Mouse (Mus musculus): Measurements from ENCODE around the gene Naa16.

Gene Naa16

DNA sequence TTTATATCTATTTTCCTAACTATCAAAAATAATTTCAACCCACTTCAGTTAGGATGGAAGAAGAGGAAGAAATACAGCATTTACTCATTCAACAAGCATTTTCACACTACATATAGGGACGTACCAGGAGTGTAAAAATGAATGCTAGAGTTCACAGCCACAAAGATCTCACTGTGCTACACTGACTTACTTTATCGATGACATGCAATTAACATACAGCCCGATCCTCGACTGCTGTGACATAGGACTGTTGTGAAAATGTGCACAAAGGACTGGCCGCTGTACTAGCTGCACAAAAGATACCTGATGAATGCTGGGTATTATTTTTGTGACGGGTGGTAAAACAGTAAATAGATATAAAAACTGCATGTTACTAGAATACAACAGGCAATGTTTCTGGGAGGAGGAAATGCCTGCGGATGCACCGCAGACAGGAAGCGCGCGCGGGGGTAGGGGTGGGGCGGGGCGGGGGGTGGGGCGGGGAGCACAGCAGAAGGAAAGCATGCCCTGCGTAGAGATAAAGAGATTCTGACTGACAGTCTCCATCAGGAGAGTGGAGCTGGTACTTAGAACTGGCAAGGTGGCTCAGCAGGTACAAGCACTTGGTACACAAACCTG is 59.5 kb downstream of the Naa16 start:
- DNase-seq (ENCODE audit: low read depth): peak; percentile 78

DNA sequence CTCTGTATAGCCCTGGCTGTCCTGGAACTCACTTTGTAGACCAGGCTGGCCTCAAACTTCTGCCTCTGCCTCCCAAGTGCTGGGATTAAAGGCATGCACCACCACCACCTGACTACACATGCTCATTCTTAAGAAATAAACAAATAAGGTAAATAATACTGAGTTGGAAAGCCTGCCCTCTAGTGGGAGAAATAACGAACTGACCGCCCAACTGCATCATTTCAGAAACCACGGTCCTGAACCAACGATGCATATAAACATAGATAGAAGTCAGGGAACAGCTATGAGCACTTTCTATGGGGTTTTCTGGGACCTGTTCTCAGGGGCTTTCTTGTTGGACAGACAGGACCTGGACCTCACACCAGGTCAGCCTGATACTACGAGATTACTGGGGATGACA is 63.5 kb downstream of the Naa16 start:
- peak; percentile 82 for DNase-seq (ENCODE audit: low read depth)

DNA sequence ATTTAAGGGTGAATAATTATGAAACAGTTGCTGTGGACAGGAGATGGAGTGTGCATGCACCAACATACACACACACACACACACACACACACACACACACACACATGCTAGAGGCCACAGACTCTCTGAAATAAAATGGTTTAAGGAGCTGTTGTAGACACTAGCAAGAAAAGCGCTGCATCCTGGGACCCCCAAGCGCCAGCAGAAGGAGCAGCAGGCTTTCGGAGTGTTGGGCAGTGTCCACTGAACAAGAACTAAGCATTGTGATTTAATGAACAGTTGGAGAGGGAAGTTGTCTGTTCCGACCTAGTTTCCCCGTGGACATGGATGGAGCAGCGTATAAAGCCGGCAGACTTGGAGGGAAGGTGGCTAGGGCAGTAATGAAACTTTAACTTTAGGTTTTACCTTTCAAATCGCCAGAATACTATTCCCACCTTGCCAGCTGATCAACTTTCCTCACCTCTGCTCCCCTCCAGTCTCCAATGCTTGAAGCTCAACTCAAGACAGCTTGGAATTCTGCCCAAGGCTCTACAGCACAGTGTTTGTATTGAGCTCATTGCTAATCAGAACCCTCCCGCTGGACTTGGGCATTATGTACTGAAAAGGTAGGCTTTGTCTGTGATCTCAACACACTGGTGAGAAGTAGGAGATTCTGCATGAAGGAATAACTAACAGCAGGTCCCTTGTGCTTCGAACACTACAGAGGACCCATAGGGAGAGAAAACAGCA is 66.3 kb downstream of the Naa16 start:
- DNase-seq (ENCODE audit: low read depth): no peak

DNA sequence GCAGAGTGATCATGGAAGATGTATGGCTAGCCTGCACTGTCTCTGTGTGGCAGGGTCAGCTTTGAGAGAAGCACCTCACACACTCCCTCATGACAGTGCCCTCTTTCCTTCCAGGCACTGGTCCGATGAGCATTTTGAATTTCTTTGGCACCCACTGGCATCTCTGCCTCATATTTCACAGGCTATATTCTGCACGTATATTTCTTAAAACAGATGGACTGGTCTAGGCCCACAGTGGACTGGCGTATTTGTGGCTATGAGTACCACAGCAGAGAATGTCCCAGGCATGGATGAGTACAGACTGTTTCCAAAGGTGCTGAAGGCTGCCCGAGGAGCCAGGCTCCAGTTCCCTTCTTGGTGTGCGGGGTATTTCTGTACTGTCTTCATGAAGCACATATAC is 68.7 kb downstream of the Naa16 start:
- DNase-seq (ENCODE audit: low read depth): no peak

GRCm38 (mm10) chr14:79321152-79321551 is 69.4 kb downstream of the Naa16 start:
- peak; percentile 73 for DNase-seq (ENCODE audit: low read depth)

GRCm38 (mm10) chr14:79317602-79318001 is 73.0 kb downstream of the Naa16 start:
- DNase-seq (ENCODE audit: low read depth): no peak

- peak; percentile 54 for DNase-seq (ENCODE audit: low read depth)
Measured at GRCm38 (mm10) chr14:79315877-79316276, 74.7 kb downstream of the Naa16 start.

DNA sequence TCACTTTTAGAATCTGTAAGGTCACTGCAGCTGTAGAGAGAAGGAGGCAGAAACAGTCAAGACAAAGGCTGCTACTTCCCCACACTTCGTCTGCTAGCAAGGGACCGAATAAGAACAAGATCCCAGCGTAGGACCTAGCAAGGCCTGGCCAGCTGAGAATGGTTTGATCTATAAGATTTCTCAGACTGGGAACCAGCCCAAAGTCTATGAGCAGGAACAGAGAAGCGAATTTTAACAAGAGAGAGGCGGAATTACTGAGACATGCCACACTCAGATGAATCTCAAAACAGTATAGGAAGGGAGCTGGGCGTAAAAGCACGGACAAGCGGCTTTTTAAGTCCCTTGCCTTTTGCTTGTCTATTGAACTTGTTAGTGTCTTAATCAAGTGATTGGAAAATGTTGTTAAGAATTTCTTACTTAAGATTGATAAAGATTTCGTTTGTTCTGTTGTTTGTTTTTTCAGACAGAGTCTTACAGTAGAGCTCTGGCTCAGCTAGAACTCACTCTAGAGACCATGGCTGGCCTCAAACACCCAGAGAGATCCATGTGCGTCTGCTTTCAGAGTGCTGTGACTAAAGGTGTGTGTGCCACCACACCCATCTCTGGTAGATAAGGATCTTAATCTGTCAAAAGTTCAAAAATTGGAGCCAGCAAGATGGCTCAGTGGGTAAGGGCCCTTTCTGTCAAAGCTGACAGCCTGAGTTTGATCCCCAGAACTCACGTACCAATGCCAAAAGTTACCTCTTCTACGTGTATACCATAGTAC is 76.2 kb downstream of the Naa16 start:
- peak; percentile 44 for DNase-seq (ENCODE audit: low read depth)

DNA sequence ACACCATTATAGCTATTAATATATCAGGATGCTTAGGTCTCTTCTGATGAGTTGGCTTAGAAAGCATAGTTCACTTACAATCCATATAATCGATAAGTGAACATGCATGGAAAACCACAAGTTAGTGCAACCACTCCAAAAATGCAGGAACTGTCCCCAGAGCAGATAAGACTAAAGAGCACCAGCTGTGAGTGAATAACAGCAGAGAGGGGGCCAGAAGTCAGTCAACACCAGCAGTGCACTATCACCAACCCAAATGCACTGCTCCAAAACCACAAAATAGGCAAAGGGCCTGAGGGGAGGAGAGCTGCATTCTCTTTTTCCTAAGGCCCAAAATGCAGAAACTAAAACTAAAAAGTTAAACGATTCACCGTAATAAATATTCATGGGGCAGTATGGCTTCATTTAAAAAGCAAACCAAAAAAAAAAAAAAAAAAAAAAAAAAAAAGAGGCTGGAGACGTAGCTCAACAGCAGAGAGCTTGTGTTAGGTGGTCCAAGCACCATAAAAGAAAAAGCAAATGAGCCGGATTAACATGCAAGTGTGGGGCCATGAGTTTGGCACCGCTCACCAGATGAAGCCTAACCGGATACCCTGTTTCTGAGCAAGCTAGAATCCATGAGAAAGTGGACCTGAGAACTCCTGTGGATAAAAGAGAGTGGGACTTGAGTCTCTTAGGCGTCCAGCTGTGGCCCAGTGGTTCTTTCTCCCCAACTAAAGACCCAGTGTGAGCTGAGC is 77.0 kb downstream of the Naa16 start:
- DNase-seq (ENCODE audit: low read depth): no peak

DNA sequence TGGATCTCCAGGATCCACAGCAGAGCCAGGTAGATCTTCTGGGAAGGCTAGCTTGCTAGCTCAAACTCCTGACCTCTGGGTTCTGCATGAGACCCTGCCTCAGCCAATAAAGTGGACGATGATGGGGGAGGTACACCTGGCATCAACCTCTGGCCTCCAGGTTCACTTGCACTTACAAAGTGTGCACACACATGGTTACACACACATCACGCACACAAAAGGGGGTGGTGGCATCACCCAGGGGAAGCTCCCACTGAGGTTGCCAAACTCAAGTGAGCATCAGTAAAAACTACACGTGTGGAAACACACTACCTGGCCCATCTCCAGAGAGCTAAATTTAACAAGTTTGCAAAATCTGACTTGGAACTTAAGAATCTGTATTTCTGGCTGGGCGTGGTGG is 77.9 kb downstream of the Naa16 start:
- no peak for DNase-seq (ENCODE audit: low read depth)

- no peak for DNase-seq (ENCODE audit: low read depth)
Measured at GRCm38 (mm10) chr14:79311918-79312454, 78.6 kb downstream of the Naa16 start.

- no peak for DNase-seq (ENCODE audit: low read depth)
Measured at GRCm38 (mm10) chr14:79309115-79309514, 81.5 kb downstream of the Naa16 start.

DNA sequence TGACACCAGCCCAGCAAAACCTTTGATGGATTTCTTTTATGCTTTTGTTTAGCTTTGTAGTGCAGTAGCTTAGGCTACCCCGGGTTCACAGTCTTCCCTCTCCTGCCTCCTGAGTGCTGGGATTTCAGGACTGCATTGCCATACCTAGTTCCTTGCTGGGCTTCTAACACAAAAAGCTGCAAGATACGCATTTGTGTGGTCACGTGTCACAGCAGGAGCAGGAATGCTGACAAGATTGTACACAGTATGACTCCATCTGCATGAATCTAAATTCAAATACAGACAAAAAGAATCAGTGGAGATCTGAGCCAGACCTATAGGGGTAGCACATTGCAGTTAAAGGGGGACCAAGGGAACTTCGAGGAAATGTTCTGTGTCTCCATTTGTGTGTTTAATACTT is 82.2 kb downstream of the Naa16 start:
- DNase-seq (ENCODE audit: low read depth): no peak

- no peak for DNase-seq (ENCODE audit: low read depth)
Measured at GRCm38 (mm10) chr14:79307908-79308307, 82.7 kb downstream of the Naa16 start.

- DNase-seq (ENCODE audit: low read depth): no peak
Measured at GRCm38 (mm10) chr14:79307138-79307537, 83.4 kb downstream of the Naa16 start.

DNA sequence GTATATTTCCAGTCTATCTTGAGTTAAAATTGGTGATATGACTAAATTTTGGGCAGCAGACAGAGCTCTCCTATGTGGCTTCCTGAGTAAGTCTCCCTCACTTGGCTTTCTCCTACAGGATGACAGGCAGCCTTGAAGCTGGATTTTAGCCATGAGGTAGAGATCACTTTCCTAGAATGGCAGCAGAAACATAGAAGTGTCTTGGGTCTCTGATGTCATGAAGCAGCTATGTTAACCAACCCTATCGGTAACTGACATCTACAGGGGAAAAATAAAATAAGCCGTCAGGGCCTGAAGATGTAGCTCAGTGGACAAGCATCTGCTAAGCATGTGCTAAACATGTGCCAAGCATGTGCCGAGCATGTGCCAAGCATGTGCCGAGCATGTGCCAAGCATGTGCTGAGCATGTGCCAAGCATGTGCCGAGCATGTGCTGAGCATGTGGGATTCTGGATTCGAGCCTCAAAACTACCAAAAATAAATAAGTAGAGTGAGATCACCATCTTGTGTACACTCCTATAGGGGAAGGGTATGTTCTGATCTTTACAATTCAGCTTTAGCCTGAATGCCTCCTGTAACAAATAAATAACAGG is 85.6 kb downstream of the Naa16 start:
- DNase-seq (ENCODE audit: low read depth): no peak

- no peak for DNase-seq (ENCODE audit: low read depth)
Measured at GRCm38 (mm10) chr14:79303150-79303549, 87.4 kb downstream of the Naa16 start.

DNA sequence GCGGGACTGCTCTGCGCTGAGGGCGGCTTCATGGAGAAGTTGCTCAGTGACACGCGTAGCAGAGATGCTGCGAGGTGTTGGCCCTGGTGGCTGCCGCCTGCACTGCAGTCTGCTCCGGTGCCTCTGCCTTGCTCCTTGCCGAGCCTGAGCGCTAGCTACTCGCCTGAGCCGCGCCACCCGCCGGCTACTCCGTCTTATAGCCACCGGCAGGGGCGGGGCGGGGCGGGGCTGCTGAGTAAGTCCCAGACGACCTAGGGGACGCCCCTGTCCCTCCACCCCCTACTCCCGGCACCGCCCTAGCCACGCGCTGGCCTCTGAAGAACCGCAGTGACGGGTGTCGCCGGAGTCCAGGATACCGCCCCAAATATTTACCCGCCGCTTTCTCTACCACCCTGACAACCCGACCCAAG is 89.1 kb downstream of the Naa16 start, which contains the start of gene Rgcc:
Rgcc (minus strand) TSS at position 180 of the 410 bp plus-strand sequence.
- peak; percentile 98 for DNase-seq (ENCODE audit: low read depth)

DNA sequence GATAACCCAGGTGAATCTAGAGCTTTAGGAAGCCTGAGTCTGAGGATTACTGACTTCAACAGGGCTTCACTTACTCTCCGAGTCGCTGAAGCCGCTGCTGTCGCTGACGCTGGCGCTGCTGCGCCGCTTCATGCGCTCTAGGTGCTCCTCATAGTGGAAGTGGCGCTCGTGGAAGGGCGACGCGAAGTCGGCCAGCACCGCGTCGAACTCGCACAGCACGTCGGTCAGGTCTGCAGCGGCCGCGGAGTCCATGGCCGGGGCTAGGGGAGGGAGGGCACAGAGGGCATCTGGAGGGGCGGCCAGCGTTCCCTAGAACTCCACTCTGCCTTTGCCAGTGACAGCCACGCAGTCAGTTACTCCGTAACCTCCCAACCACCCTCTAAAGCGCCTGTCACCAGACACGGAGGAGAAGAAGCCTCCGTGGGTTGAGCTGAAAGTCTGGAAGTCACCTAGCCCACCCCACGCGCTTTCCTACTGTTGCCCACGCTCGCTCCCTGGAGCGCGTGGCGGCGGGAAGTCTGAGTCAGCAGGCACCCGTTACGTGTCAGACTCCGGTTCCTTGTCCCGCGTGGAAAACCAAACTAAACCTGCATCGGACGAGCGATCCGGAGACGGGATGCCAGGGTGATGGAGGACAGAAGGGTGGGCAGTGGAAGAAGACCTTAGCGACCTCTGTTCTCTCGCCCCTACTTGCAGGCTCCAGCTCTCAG is 89.8 kb downstream of the Naa16 start:
- peak; percentile 74 for DNase-seq (ENCODE audit: low read depth)

DNA sequence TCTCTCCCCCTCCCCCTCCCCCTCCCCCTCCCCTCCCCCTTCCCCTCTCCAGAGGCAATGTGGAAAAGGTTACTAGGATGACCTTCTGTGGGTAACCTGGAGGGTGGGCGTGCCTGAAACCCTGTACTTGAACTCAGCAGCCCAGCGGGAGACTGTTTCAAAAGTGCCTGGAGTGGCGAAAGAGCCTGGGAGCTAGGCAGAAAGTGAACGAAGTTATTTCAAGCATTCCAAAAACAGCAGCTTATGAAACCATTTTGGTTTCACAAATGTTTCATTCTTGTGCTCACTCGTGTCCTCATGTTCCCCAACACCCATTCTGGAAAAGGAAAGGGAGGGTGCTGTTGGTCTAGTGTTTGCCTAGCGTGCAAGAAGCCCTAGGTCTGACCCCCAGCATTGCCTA is 90.8 kb downstream of the Naa16 start:
- DNase-seq (ENCODE audit: low read depth): peak; percentile 47

DNA sequence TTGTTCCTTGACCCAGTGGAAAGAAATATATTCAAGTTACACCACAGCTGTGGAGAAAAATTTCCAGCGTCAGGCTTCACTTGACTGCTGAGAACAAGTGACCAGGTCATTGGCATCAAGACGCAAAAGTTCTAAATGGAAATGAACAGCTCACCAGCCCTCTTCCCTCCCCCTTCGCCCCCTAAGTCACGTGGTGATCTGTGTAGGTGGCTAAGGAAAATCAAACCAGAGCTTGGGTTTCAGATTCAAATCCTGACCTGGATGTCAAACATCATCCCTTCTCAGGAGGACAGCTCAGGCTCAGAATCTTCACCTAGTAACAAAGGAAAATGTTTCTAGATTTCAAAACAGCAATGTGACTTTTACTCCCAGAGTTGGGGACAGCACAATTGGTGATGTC is 91.3 kb downstream of the Naa16 start:
- no peak for DNase-seq (ENCODE audit: low read depth)

Measured in induced T-regulatory cell, adult 2 months (primary cell).